Mouse (Mus musculus) MEL (cell line): ENCODE measurements around the gene Slc16a13. TPM values are rescaled to one million over a fixed set of nuclear protein-coding genes. Genes with fewer than 3 reads are reported as not detected.

ENCODE experiments used
- DNase-seq: peaks from one replicate; pipeline ENCODE4 v3.0.0; 2011; ENCODE audit warnings: low read depth, low spot score
- H3K27ac ChIP-seq: 2 replicates; pipeline ENCODE4 v1.5.1; 2012; ENCODE audit warnings: low read depth, mild to moderate bottlenecking, control low read depth, low read length, moderate library complexity; ENCODE audit not compliant: control insufficient read depth
- H3K27me3 ChIP-seq, 2 experiments: fragments of 150-350 bp in 1 of 2; sonication (generic) in 1 of 2; 2 replicates each; pipeline ENCODE4 v1.6.1; 2012; ENCODE audit warnings: low read length in 2 of 2, mild to moderate bottlenecking in 2 of 2, improper control_type of control experiment in 1 of 2, moderate library complexity in 1 of 2; ENCODE audit not compliant: insufficient read depth in 2 of 2, control insufficient read depth in 1 of 2
- H3K36me3 ChIP-seq, 2 experiments: 2 replicates each; pipeline ENCODE4 v1.6.1; 2012 to 2014; ENCODE audit warnings: low read length in 2 of 2, improper control_type of control experiment in 1 of 2, inconsistent platforms in 1 of 2, mild to moderate bottlenecking in 1 of 2; ENCODE audit not compliant: insufficient read depth in 2 of 2, control insufficient read depth in 1 of 2
- H3K4me1 ChIP-seq, 2 experiments: fragments of 150-350 bp in 1 of 2; sonication (generic) in 1 of 2; 2 replicates each; pipeline ENCODE4 v1.6.1; 2012; ENCODE audit warnings: low read length in 2 of 2, improper control_type of control experiment in 1 of 2, mild to moderate bottlenecking in 1 of 2; ENCODE audit not compliant: insufficient read depth in 2 of 2, control insufficient read depth in 1 of 2
- H3K4me3 ChIP-seq, 2 experiments: fragments of 150-350 bp in 1 of 2; sonication (generic) in 1 of 2; 2 replicates each; pipeline ENCODE4 v1.5.1; 2012; ENCODE audit warnings: low read depth in 2 of 2, low read length in 2 of 2, mild to moderate bottlenecking in 2 of 2, moderate library complexity in 2 of 2, control low read depth in 1 of 2, improper control_type of control experiment in 1 of 2; ENCODE audit not compliant: control insufficient read depth in 1 of 2, insufficient read depth in 1 of 2
- H3K79me2 ChIP-seq: 2 replicates; pipeline ENCODE4 v1.6.1; 2012; ENCODE audit warnings: mild to moderate bottlenecking, low read length, moderate library complexity; ENCODE audit not compliant: control insufficient read depth, poor library complexity, insufficient read depth
- H3K9ac ChIP-seq: 2 replicates; pipeline ENCODE4 v1.6.1; 2012; ENCODE audit warnings: low read depth, mild to moderate bottlenecking, control low read depth, low read length, moderate library complexity; ENCODE audit not compliant: control insufficient read depth, poor library complexity, severe bottlenecking
- H3K9me3 ChIP-seq: fragments of 150-350 bp; sonication (generic); replicated peaks from 2 replicates; pipeline ENCODE4 v1.6.1; 2012; ENCODE audit warnings: mild to moderate bottlenecking, low read length, improper control_type of control experiment, moderate library complexity; ENCODE audit not compliant: insufficient read depth
- E2F4 ChIP-seq: IDR thresholded peaks from 2 replicates; pipeline ENCODE4 v1.6.1; 2011; ENCODE audit warnings: low read depth, low read length, improper control_type of control experiment, borderline replicate concordance
- ELF1 ChIP-seq: IDR thresholded peaks from 2 replicates; pipeline ENCODE4 v1.6.1; 2014; ENCODE audit warnings: low read depth, mild to moderate bottlenecking, inconsistent platforms, low read length, improper control_type of control experiment, moderate library complexity
- ETS1 ChIP-seq: IDR thresholded peaks from 2 replicates; pipeline ENCODE4 v1.6.1; 2012; ENCODE audit warnings: low read depth, mild to moderate bottlenecking, inconsistent platforms, low read length, improper control_type of control experiment, moderate library complexity
- HCFC1 ChIP-seq: IDR thresholded peaks from 2 replicates; pipeline ENCODE4 v1.6.1; 2012; ENCODE audit warnings: low read depth, mild to moderate bottlenecking, inconsistent platforms, low read length, improper control_type of control experiment, moderate library complexity
- MAFK ChIP-seq: IDR thresholded peaks from 2 replicates; pipeline ENCODE4 v1.6.1; 2011; ENCODE audit warnings: low read depth, mild to moderate bottlenecking, low read length, improper control_type of control experiment, borderline replicate concordance
- MXI1 ChIP-seq: IDR thresholded peaks from 2 replicates; pipeline ENCODE4 v1.6.1; 2011; ENCODE audit warnings: mild to moderate bottlenecking, low read depth, low read length, improper control_type of control experiment
- MYB ChIP-seq: IDR thresholded peaks from 2 replicates; pipeline ENCODE4 v1.6.1; 2011; ENCODE audit warnings: mild to moderate bottlenecking, low read depth, low read length, improper control_type of control experiment
- MYC ChIP-seq: IDR thresholded peaks from 2 replicates; pipeline ENCODE4 v1.6.1; 2011; ENCODE audit warnings: low read depth, mild to moderate bottlenecking, low read length, improper control_type of control experiment, moderate library complexity
- NELFE ChIP-seq: IDR thresholded peaks from 2 replicates; pipeline ENCODE4 v1.6.1; 2011; ENCODE audit warnings: low read depth, low read length, improper control_type of control experiment
- NRF1 ChIP-seq: IDR thresholded peaks from 2 replicates; pipeline ENCODE4 v1.6.1; 2014; ENCODE audit warnings: low read depth, mild to moderate bottlenecking, inconsistent platforms, low read length, improper control_type of control experiment, moderate library complexity; ENCODE audit not compliant: poor library complexity, insufficient read depth, severe bottlenecking
- POLR2AphosphoS5 ChIP-seq: IDR thresholded peaks from 2 replicates; pipeline ENCODE4 v1.6.1; 2012; ENCODE audit warnings: low read depth, borderline replicate concordance, mild to moderate bottlenecking, inconsistent platforms, low read length, moderate library complexity, mixed read lengths
- RAD21 ChIP-seq: IDR thresholded peaks from 2 replicates; pipeline ENCODE4 v1.6.1; 2011; ENCODE audit warnings: mild to moderate bottlenecking, low read depth, low read length, improper control_type of control experiment
- RCOR1 ChIP-seq: IDR thresholded peaks from 2 replicates; pipeline ENCODE4 v1.6.1; 2012; ENCODE audit warnings: low read depth, mild to moderate bottlenecking, inconsistent platforms, low read length, improper control_type of control experiment
- SIN3A ChIP-seq: IDR thresholded peaks from 2 replicates; pipeline ENCODE4 v1.6.1; 2012; ENCODE audit warnings: low read length, improper control_type of control experiment, inconsistent platforms
- TBP ChIP-seq: IDR thresholded peaks from 2 replicates; pipeline ENCODE4 v1.8.0; 2011; ENCODE audit warnings: low read depth, low read length, improper control_type of control experiment
- TCF12 ChIP-seq: IDR thresholded peaks from 2 replicates; pipeline ENCODE4 v1.6.1; 2014; ENCODE audit warnings: low read depth, mild to moderate bottlenecking, inconsistent platforms, low read length, improper control_type of control experiment, moderate library complexity
- UBTF ChIP-seq: IDR thresholded peaks from 2 replicates; pipeline ENCODE4 v1.6.1; 2012; ENCODE audit warnings: low read depth, mild to moderate bottlenecking, inconsistent platforms, low read length, improper control_type of control experiment, moderate library complexity, borderline replicate concordance; ENCODE audit not compliant: insufficient read depth
- USF2 ChIP-seq, 2 experiments: IDR thresholded peaks; 2 replicates each; pipeline ENCODE4 v1.6.1; 2011 to 2012; ENCODE audit warnings: improper control_type of control experiment in 2 of 2, low read length in 2 of 2, borderline replicate concordance in 1 of 2, inconsistent platforms in 1 of 2, low read depth in 1 of 2, mild to moderate bottlenecking in 1 of 2; ENCODE audit not compliant: insufficient read depth in 1 of 2
- ZMIZ1 ChIP-seq: IDR thresholded peaks from 2 replicates; pipeline ENCODE4 v1.6.1; 2012; ENCODE audit warnings: low read depth, mild to moderate bottlenecking, inconsistent platforms, low read length, improper control_type of control experiment, moderate library complexity
- ZNF384 ChIP-seq: IDR thresholded peaks from 2 replicates; pipeline ENCODE4 v1.6.1; 2012; ENCODE audit warnings: low read depth, mild to moderate bottlenecking, inconsistent platforms, low read length, improper control_type of control experiment
- polyA plus RNA-seq, 2 experiments: library from polyadenylated mRNA; stranded (reverse) in 1 of 2; unstranded in 1 of 2; fragments of >175 nt in 1 of 2; fragments of >200 nt in 1 of 2; gene quantifications; 2 replicates each; pipeline versions ENCODE4 v1.2.1 to v1.2.4; 2012; ENCODE audit warnings: low replicate concordance in 2 of 2, low read depth in 1 of 2; ENCODE audit not compliant: insufficient read length in 2 of 2, insufficient read depth in 1 of 2, missing spikeins in 1 of 2
- total RNA-seq: library from RNA; depleted of rRNA; stranded (reverse); fragments of 300-350 nt; gene quantifications from 2 replicates; pipeline ENCODE4 v1.2.3, GENCODE M21; 2012

The Slc16a13 gene
- total and polyA plus RNA-seq, 3 experiments = 4.2 to 7.9 TPM; not detected in 1

DNA sequence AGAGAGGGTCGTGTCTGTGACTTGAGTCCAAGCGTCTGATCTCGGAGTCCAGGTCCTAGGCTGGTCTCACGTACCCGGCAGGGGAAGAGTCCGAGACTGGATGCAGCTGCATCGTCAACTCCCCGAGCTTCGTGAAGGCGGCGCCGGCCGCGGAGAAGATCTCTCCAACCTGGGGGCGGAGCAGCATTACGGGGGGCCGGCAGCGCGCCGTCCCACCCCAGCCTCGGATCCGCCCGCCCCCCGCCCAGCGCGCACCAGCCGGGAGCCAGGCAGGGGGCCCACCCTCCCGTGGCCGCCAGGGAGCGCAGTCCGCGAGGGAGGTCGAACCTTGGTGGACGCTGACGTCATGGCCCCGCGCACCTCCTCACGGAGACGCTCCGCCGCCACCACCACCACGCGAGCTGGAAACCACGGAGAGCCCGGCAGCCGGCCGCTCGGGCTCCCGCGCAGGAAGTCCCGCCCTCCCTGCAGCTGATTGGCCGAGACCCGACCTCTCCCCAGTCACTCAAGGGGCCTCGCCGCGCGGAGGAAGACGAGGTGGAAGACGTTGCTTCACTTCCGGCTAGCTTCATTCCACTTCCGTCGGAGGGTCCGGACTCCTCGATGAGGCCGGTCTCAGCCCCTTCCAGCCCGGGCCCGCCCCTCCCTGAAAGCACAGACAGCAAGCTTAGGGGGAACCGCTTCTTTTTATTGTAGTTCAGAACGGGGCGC is 16.7 kb upstream of the Slc16a13 start, which contains the start of gene 0610010K14Rik (continued):
- no peak for TF ChIP-seq UBTF
- no peak for TF ChIP-seq RAD21
- TF ChIP-seq NRF1 = peak; percentile 55
- peak; percentile 42; the same call in 1 of the 2 replicates for TF ChIP-seq RCOR1

GRCm38 (mm10) chr11:70236717-70237116 is 15.9 kb upstream of the Slc16a13 start:
- H3K9ac ChIP-seq = peak overlapping the region; percentile 87
- no peaks in the 10 kb centered on the region for H3K9me3 ChIP-seq
- peaks cover 0 to 7% of the 10 kb centered on the region in 2 experiments; a peak in 3 of 4 replicates for H3K4me1 ChIP-seq
- DNase-seq = no peak
- H3K4me3 ChIP-seq = peak overlapping the region; percentile 70 to 92
- peaks cover 17% of the 10 kb centered on the region for H3K79me2 ChIP-seq
- H3K27ac ChIP-seq = no peak overlapping the region
- TF ChIP-seq MXI1 (peak; percentile 5; the same call in 1 of the 2 replicates), HCFC1 (no peak), E2F4 (no peak), USF2 (IDR thresholded peaks at IDR 0.05; ENCODE audit: borderline replicate concordance in 1 of 2, insufficient read depth in 1 of 2, low read depth in 1 of 2, low read length in 2 of 2) (no peak), TCF12 (no peak), ZNF384 (no peak), ETS1 (peak; percentile 28; the same call in 1 of the 2 replicates), ELF1 (no peak)
- no peaks in the 10 kb centered on the region for H3K27me3 ChIP-seq
- H3K36me3 ChIP-seq = peaks cover 0 to 6% of the 10 kb centered on the region in 2 experiments; a peak in 1 of 4 replicates

- TF ChIP-seq MYC (no peak), HCFC1 (no peak), NELFE (no peak), MAFK (no peak), TBP (no peak), POLR2AphosphoS5 (no peak), SIN3A (no peak), UBTF (no peak), MYB (no peak), ZMIZ1 (no peak)
- Histone ChIP-seq H3K27me3 (no peaks in the 10 kb centered on the region), H3K27ac (no peak overlapping the region), H3K36me3 (peaks cover 0 to 6% of the 10 kb centered on the region in 2 experiments; a peak in 1 of 4 replicates), H3K4me1 (peaks cover 0 to 7% of the 10 kb centered on the region in 2 experiments; a peak in 3 of 4 replicates), H3K9me3 (no peaks in the 10 kb centered on the region), H3K4me3 (no peak overlapping the region), H3K9ac (no peak overlapping the region), H3K79me2 (peaks cover 17% of the 10 kb centered on the region)
- no peak for DNase-seq
Measured at GRCm38 (mm10) chr11:70235254-70235900, 14.5 kb upstream of the Slc16a13 start.
